Mouse (Mus musculus): Measurements from ENCODE around the gene Anks1.

- TF ChIP-seq POLR2A (IDR thresholded peaks at IDR 0.05; ENCODE audit: extremely low read depth, insufficient read depth, low read length) (no peak), CTCF (IDR thresholded peaks at IDR 0.05; ENCODE audit: low read depth, low read length) (no peak)
Observed at GRCm38 (mm10) chr17:28021911-28022310, 112.8 kb downstream of the Anks1 start.

All from liver, adult 2 months (tissue).